31 mouse cellular contexts compared by ENCODE assay signal in the genomic region with DNA sequence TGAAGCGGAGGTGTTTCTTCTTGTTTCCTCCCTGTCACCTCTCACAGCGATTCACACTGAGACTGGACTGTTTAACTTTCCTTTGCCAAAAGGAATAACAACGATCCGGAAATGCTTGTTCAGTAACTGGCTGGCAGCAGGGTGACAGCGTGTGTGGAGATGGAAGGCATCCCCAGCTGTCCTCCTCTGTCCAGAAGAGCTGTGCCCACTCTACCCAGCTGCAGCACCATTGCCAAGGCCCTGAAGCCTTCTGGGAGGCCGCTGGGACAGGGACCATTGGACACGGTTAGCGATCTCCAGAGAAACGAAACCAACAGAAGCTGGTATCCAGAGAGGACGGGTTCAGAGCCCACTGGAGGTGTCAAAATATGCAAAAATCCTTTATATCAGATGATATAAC. TPM values are rescaled to one million over a fixed set of nuclear protein-coding genes. Genes with fewer than 3 reads are reported as not detected.
DNase-seq lines count a peak whose midpoint lies in the region; ATAC-seq and TF ChIP-seq lines count a peak whose summit lies in the region.
"Had no signal": no experiment of that assay in that cellular context is flagged by ENCODE, and none has a peak within 500 bp of the region (broad histone marks: within the 10 kb centered on the region; RNA-seq: fewer than 3 reads in every experiment).

No protein-coding gene starts in this region.

- peak; percentile 44 to 54 for DNase-seq in cerebellum, postnatal 10 days
- no peak for DNase-seq in cerebellum, adult 11-12 months
- no peak for DNase-seq in layer of hippocampus, adult 2 months (ENCODE audit: low spot score in 2 of 2)
- no peak for DNase-seq in layer of hippocampus, adult 9-11 months
- DNase-seq in lung, adult 18-20 months, result no peak
- DNase-seq in skeletal muscle tissue, adult 2 months (ENCODE audit: low read depth, low spot score), result peak; percentile 22
- no peak for DNase-seq in adrenal gland, postnatal 10 days
- DNase-seq: adrenal gland, adult 2 months; cerebellum, adult 8-10 months; cerebellum, postnatal 36 days; heart, adult 11 months; heart, postnatal 4 days; kidney, adult 11 months; kidney, postnatal 14 days; liver; midbrain, embryonic 14.5 days; right cerebral cortex, adult 18-20 months; thymus, adult 18-20 months; thymus, postnatal 25 days had no signal

- H3K36me3 ChIP-seq in lung, embryonic 15.5 days, result no peaks in the 10 kb centered on the region
- H3K36me3 ChIP-seq: heart, embryonic 12.5 days; neural tube, embryonic 12.5 days had no signal

- no peak overlapping the region for H3K4me2 ChIP-seq in lung, embryonic 15.5 days
- H3K4me2 ChIP-seq: forebrain, embryonic 13.5 days; heart, embryonic 12.5 days; hindbrain, embryonic 14.5 days; neural tube, embryonic 12.5 days had no signal

- 45% methylated on average over 10 of the region's 10 CpGs for WGBS in lung, embryonic 15.5 days

- ATAC-seq in lung, embryonic 15.5 days (ENCODE audit: borderline replicate concordance, extremely low read depth, low FRiP score, low TSS enrichment), result peak; percentile 24; the same call in 1 of the 2 replicates
- ATAC-seq: activated CD4-positive, CD25-positive, alpha-beta regulatory T cell, adult 4 months; forebrain, embryonic 13.5 days; inflammation-experienced regulatory T-cells, adult 6 months had no signal

- H3K4me3 ChIP-seq in layer of hippocampus, adult 2 months, result no peak overlapping the region
- no peak overlapping the region for H3K4me3 ChIP-seq in lung, embryonic 15.5 days
- H3K4me3 ChIP-seq: forebrain, embryonic 13.5 days; heart, embryonic 12.5 days; neural tube, embryonic 12.5 days had no signal

- TF ChIP-seq CTCF in layer of hippocampus, adult 2 months (conservative IDR thresholded peaks at IDR 0.05), result no peak

- no peaks in the 10 kb centered on the region for H3K9me3 ChIP-seq in lung, embryonic 15.5 days
- H3K9me3 ChIP-seq: forebrain, embryonic 13.5 days; heart, embryonic 12.5 days; neural tube, embryonic 12.5 days had no signal

- no peak overlapping the region for H3K9ac ChIP-seq in lung, embryonic 15.5 days
- H3K9ac ChIP-seq: forebrain, embryonic 13.5 days; heart, embryonic 12.5 days; hindbrain, embryonic 14.5 days; liver, embryonic 14.5 days; neural tube, embryonic 12.5 days had no signal

- peak overlapping the region; percentile 71; the same call in 1 of the 2 replicates for H3K27ac ChIP-seq in layer of hippocampus, adult 2 months
- H3K27ac ChIP-seq in lung, embryonic 15.5 days, result no peak overlapping the region
- H3K27ac ChIP-seq: forebrain, embryonic 13.5 days; hindbrain, embryonic 14.5 days; liver, embryonic 14.5 days; macrophage; neural tube, embryonic 12.5 days; stomach, postnatal 0 days had no signal

- no peaks in the 10 kb centered on the region for H3K27me3 ChIP-seq in lung, embryonic 15.5 days
- H3K27me3 ChIP-seq: CH12.LX; forebrain, embryonic 13.5 days; heart, embryonic 12.5 days; neural tube, embryonic 12.5 days had no signal

- 0 out of 2 replicates have a peak, but pooled peaks cover 3% of the 10 kb centered on the region for H3K4me1 ChIP-seq in lung, embryonic 15.5 days

RNA-seq across cellular contexts. Expression of a gene that starts 22.9 kb away (rescaled TPM):
- 10 to 100 TPM; 41.1 to 43.7 TPM for total RNA-seq in layer of hippocampus, adult 2 months (2021)
- polyA plus RNA-seq in lung, embryonic 15.5 days (2015; fragmentation: Nextera tagmentation; extraction: Ambion mirVana), result 88.2 and 89.1 TPM in 2 replicates
- 10 to 100 TPM; 63.1 to 83.1 TPM for total RNA-seq in adrenal gland, postnatal 10 days (2021)

RNA-seq across cellular contexts. Expression of a gene that starts 30.2 kb away (rescaled TPM):
- total RNA-seq in layer of hippocampus, adult 2 months (2021), result 10 to 100 TPM; 38.3 to 40.7 TPM
- 5.4 and 6.1 TPM in 2 replicates for polyA plus RNA-seq in lung, embryonic 15.5 days (2015; fragmentation: Nextera tagmentation; extraction: Ambion mirVana)
- 10 to 100 TPM in 1 of 2 experiments, 1 to 10 TPM in 1; 5.1 to 11.2 TPM for total RNA-seq in adrenal gland, postnatal 10 days (2021)
- polyA plus RNA-seq: activated CD4-positive, CD25-positive, alpha-beta regulatory T cell, adult 4 months; C2C12 had no signal

Comparison
In these comparisons a context has a peak if more than half of its experiments do, and no peak if none do; other contexts are left out.
1. DNase-seq: peak in cerebellum, postnatal 10 days (2 of 2) and skeletal muscle tissue, adult 2 months (single experiment); none in cerebellum, adult 11-12 months (single experiment), layer of hippocampus, adult 2 months (0 of 2), layer of hippocampus, adult 9-11 months (single experiment), lung, adult 18-20 months (0 of 2) and adrenal gland, postnatal 10 days (single experiment).